Mouse (Mus musculus) cerebral cortex, adult 2 months (tissue): ENCODE measurements around the gene Jmjd8.

Experiments
- WGBS: fragments of 180-500 bp; shearing (Covaris S2); methylation state at CpG from one replicate; pipeline ENCODE4 v1.1.7; 2018; 5-methylcytosine and 5-hydroxymethylcytosine counted together

Gene Jmjd8

GRCm38 (mm10) chr17:25828712-25829557, at the start of gene Jmjd8:
Gene Jmjd8, plus strand, starts transcription at chr17:25828867.
- WGBS, result under 1% methylated on average over 32 of the region's 32 CpGs

GRCm38 (mm10) chr17:25781339-25781738, 47.3 kb upstream of the Jmjd8 start:
- 73% methylated on average over 6 of the region's 6 CpGs for WGBS

GRCm38 (mm10) chr17:25783086-25783485, 45.6 kb upstream of the Jmjd8 start:
- WGBS, result 54% methylated on average over 7 of the region's 7 CpGs

GRCm38 (mm10) chr17:25783861-25784574, 44.6 kb upstream of the Jmjd8 start:
- 55% methylated on average over 15 of the region's 15 CpGs for WGBS

GRCm38 (mm10) chr17:25785281-25785745, 43.4 kb upstream of the Jmjd8 start, which contains the start of gene Haghl:
Gene Haghl, minus strand, starts transcription at chr17:25785673.
- WGBS, result 0% methylated on average over 23 of the region's 23 CpGs

GRCm38 (mm10) chr17:25786280-25786679, 42.4 kb upstream of the Jmjd8 start, which contains the start of gene Ccdc78:
Gene Ccdc78, plus strand, starts transcription at chr17:25786580.
- WGBS, result 79% methylated on average over 3 of the region's 3 CpGs

GRCm38 (mm10) chr17:25786781-25787504, 41.7 kb upstream of the Jmjd8 start:
- 92% methylated on average over 9 of the region's 9 CpGs for WGBS

- 16% methylated on average over 19 of the region's 19 CpGs for WGBS
These were observed 37.3 kb upstream of the Jmjd8 start for GRCm38 (mm10) chr17:25791320-25791842.

- under 1% methylated on average over 45 of the region's 45 CpGs for WGBS
These were observed 36.7 kb upstream of the Jmjd8 start for GRCm38 (mm10) chr17:25791843-25792527.

GRCm38 (mm10) chr17:25792615-25793014, 36.1 kb upstream of the Jmjd8 start, which contains the start of gene Fam173a:
Gene Fam173a, minus strand, starts transcription at chr17:25792901.
- WGBS, result 1% methylated on average over 14 of the region's 14 CpGs

GRCm38 (mm10) chr17:25794197-25794596, 34.5 kb upstream of the Jmjd8 start:
- WGBS, result 44% methylated on average over 13 of the region's 13 CpGs

- 69% methylated on average over 17 of the region's 17 CpGs for WGBS
These were observed 33.7 kb upstream of the Jmjd8 start for GRCm38 (mm10) chr17:25794998-25795397.

GRCm38 (mm10) chr17:25795609-25796092, 33.0 kb upstream of the Jmjd8 start, which contains the start of gene AC134908.4:
Gene AC134908.4, minus strand, starts transcription at chr17:25795659.
- WGBS, result 54% methylated on average over 6 of the region's 6 CpGs

- WGBS, result 22% methylated on average over 37 of the region's 37 CpGs
These were observed 32.4 kb upstream of the Jmjd8 start for GRCm38 (mm10) chr17:25796211-25796771.

- WGBS, result under 1% methylated on average over 35 of the region's 35 CpGs
These were observed 31.7 kb upstream of the Jmjd8 start, which contains the start of gene Metrn for GRCm38 (mm10) chr17:25796951-25797369. Gene Metrn, minus strand, starts transcription at chr17:25797136.

- 8% methylated on average over 6 of the region's 6 CpGs for WGBS
These were observed 27.6 kb upstream of the Jmjd8 start for GRCm38 (mm10) chr17:25801029-25801428.

GRCm38 (mm10) chr17:25802825-25803517, 25.7 kb upstream of the Jmjd8 start:
- WGBS, result 7% methylated on average over 10 of the region's 10 CpGs

GRCm38 (mm10) chr17:25806507-25806906, 22.2 kb upstream of the Jmjd8 start:
- WGBS, result 92% methylated on average over 4 of the region's 4 CpGs

GRCm38 (mm10) chr17:25807452-25807851, 21.2 kb upstream of the Jmjd8 start:
- 21% methylated on average over 2 of the region's 2 CpGs for WGBS

- WGBS, result 34% methylated on average over 5 of the region's 5 CpGs
These were observed 20.6 kb upstream of the Jmjd8 start for GRCm38 (mm10) chr17:25808028-25808427.
